Mouse (Mus musculus) liver, embryonic 11.5 days (tissue): ENCODE measurements around the gene Tanc2. TPM values are rescaled to one million over a fixed set of nuclear protein-coding genes. Genes with fewer than 3 reads are reported as not detected.

ENCODE experiments used
- ATAC-seq: fragments of 200-750 bp; cut with Nextera tagmentation; replicated peaks from 2 replicates; pipeline ENCODE4 v1.8.0; 2017; ENCODE audit warnings: moderate number of reproducible peaks, mild to moderate bottlenecking, moderate TSS enrichment, moderate library complexity; ENCODE audit not compliant: low FRiP score
- DNase-seq: peaks from one replicate; pipeline ENCODE4 v3.0.0-alpha.2; 2017; ENCODE audit warnings: low spot score
- H3K27ac ChIP-seq: fragments of 300-500 bp; sonication (generic); 2 replicates; pipeline ENCODE4 v1.5.1; 2014; ENCODE audit warnings: mild to moderate bottlenecking, low read depth, low read length, control low read depth
- H3K27me3 ChIP-seq: fragments of 300-500 bp; sonication (generic); replicated peaks from 2 replicates; pipeline ENCODE4 v1.6.1; 2014; ENCODE audit warnings: low read length, mixed read lengths; ENCODE audit not compliant: control insufficient read depth, insufficient read depth
- H3K36me3 ChIP-seq: fragments of 300-500 bp; sonication (generic); 2 replicates; pipeline ENCODE4 v1.6.1; 2014; ENCODE audit warnings: mild to moderate bottlenecking, low read length, moderate library complexity, mixed read lengths; ENCODE audit not compliant: control insufficient read depth, insufficient read depth
- H3K4me1 ChIP-seq: fragments of 300-500 bp; sonication (generic); replicated peaks from 2 replicates; pipeline ENCODE4 v1.6.1; 2014; ENCODE audit warnings: low read length, mixed read lengths; ENCODE audit not compliant: control insufficient read depth, insufficient read depth
- H3K4me2 ChIP-seq: fragments of 300-500 bp; sonication (generic); 2 replicates; pipeline ENCODE4 v1.6.1; 2014; ENCODE audit warnings: mild to moderate bottlenecking, control low read depth, moderate library complexity
- H3K4me3 ChIP-seq: fragments of 300-500 bp; sonication (generic); 2 replicates; pipeline ENCODE4 v1.5.1; 2014; ENCODE audit warnings: low read depth, low read length, control low read depth
- H3K9ac ChIP-seq: fragments of 300-500 bp; sonication (generic); 2 replicates; pipeline ENCODE4 v1.6.1; 2014; ENCODE audit warnings: low read depth, low read length, control low read depth
- H3K9me3 ChIP-seq: fragments of 300-500 bp; sonication (generic); 2 replicates; pipeline ENCODE4 v1.6.1; 2016; ENCODE audit warnings: low read length, inconsistent platforms, mixed read lengths; ENCODE audit not compliant: control insufficient read depth
- WGBS: fragments of 180-500 bp; shearing (Covaris S2); extraction: QIAGEN DNeasy Blood & Tissue Kit; methylation state at CpG from one replicate; pipeline ENCODE4 v1.1.7; 2014; 5-methylcytosine and 5-hydroxymethylcytosine counted together
- microRNA-seq: library from miRNA; unstranded; fragments of <30 nt; microRNA quantifications from one replicate; pipeline ENCODE4, GENCODE M21; 2017; ENCODE audit warnings: borderline number of aligned reads
- polyA plus RNA-seq: library from polyadenylated mRNA; unstranded; fragments of >200 nt; fragmentation: Nextera tagmentation; extraction: Ambion mirVana; gene quantifications from 2 replicates; pipeline ENCODE4 v1.2.1, GENCODE M21; 2014

Tanc2 gene
- polyA plus RNA-seq, 1 experiment from 2014 or later = 6.9 TPM

DNA sequence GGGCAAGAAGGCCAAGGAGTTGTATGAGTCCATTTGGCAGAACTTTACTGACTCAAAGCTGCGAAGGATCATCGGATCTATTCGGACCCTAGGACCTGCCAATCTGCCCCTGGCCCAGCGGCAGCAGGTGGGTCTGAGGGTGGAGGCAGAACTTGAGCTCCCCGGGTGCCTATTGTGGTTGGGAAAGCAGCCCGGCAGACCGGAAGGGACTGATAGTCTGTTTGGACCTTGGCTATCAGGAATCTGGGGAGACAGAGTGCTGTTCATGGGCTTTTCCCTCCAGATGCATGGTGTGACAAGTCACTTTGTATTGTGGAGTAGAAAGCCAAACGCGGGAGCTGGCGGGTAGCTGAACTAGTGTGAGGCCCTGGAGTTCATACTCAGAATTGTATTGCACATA is 379.2 kb downstream of the Tanc2 start:
- Histone ChIP-seq H3K27me3 (peaks cover 59% of the 10 kb centered on the region), H3K4me1 (peaks cover 5% of the 10 kb centered on the region; the same call in 1 of the 2 replicates), H3K9me3 (no peaks in the 10 kb centered on the region), H3K4me3 (no peak overlapping the region), H3K4me2 (no peak overlapping the region), H3K36me3 (no peaks in the 10 kb centered on the region), H3K9ac (no peak overlapping the region), H3K27ac (no peak overlapping the region)
- no peak for ATAC-seq
- WGBS = 45% methylated on average over 10 of the region's 10 CpGs
- DNase-seq = no peak

DNA sequence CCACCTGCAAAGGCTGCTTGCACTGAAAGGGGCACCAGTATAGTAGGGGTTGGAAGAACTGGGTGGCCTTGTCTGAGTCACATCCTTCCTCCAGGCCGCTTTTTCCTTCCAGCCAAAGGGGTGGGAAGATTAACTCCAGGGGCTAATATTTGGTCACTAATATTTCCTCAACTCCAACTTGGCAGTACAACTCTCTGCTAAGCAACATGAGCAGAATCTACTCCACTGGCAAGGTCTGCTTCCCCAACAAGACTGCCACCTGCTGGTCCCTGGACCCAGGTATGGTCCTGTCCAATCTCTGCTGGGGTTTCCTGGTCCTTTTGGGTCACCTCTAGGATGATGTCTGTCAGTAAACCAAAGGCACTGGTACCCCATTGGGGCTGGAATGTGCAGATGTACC is 379.7 kb downstream of the Tanc2 start:
- Histone ChIP-seq H3K27me3 (peaks cover 61% of the 10 kb centered on the region), H3K27ac (no peak overlapping the region), H3K9me3 (no peaks in the 10 kb centered on the region), H3K4me1 (peaks cover 5% of the 10 kb centered on the region; the same call in 1 of the 2 replicates), H3K9ac (no peak overlapping the region), H3K4me2 (no peak overlapping the region), H3K36me3 (no peaks in the 10 kb centered on the region), H3K4me3 (no peak overlapping the region)
- DNase-seq (no peak), ATAC-seq (no peak)
- 29% methylated on average over 1 of the region's 1 CpGs for WGBS

DNA sequence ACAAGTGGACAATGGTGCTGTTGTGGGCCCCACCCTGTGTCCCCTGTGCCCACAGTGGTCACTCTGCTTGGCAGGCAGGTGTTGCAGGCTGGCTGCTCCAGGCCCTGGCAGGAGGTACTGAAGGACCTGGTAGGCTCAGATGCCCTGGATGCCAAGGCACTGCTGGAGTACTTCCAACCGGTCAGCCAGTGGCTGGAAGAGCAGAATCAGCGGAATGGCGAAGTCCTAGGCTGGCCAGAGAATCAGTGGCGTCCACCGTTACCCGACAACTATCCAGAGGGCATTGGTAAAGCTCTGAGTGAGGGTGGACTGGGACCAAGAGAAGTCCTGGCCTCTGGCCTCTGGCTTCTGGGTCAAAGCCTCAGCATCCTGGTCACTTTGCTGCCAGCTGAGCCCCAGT is 384.8 kb downstream of the Tanc2 start:
- H3K27me3 ChIP-seq = peaks cover 28% of the 10 kb centered on the region
- 91% methylated on average over 6 of the region's 6 CpGs for WGBS

DNA sequence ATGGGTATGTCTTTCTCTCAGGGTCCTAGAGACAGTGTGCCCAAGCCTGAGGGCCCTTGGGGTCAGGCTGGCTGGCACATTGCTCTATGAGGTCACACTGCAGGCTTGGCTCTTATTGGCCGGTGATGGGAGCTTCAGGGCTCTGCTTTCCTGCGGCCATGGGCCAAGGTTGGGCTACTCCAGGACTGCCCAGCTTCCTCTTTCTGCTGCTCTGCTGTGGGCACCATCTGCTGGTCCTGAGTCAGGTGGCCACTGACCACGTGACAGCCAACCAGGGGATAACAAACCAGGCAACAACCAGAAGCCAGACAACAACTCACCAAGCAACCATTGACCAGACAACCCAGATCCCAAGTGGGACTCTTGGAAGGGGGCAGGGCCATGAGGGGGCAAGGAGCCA is 385.3 kb downstream of the Tanc2 start:
- no peak overlapping the region for H3K4me3 ChIP-seq
- H3K4me1 ChIP-seq = no peaks in the 10 kb centered on the region
- no peak overlapping the region for H3K4me2 ChIP-seq
- ATAC-seq = no peak
- H3K27ac ChIP-seq = no peak overlapping the region
- H3K9ac ChIP-seq = no peak overlapping the region
- no peaks in the 10 kb centered on the region for H3K9me3 ChIP-seq
- no peak for DNase-seq
- no peaks in the 10 kb centered on the region for H3K36me3 ChIP-seq
- peaks cover 23% of the 10 kb centered on the region for H3K27me3 ChIP-seq
- 62% methylated on average over 3 of the region's 3 CpGs for WGBS

More for the DNA sequence above, 384.8 kb downstream of the Tanc2 start:
- H3K4me3 ChIP-seq = no peak overlapping the region
- no peak overlapping the region for H3K4me2 ChIP-seq
- DNase-seq (no peak), ATAC-seq (no peak)
- H3K9me3 ChIP-seq = no peaks in the 10 kb centered on the region
- no peak overlapping the region for H3K27ac ChIP-seq
- no peaks in the 10 kb centered on the region for H3K36me3 ChIP-seq
- no peaks in the 10 kb centered on the region for H3K4me1 ChIP-seq
- H3K9ac ChIP-seq = no peak overlapping the region

DNA sequence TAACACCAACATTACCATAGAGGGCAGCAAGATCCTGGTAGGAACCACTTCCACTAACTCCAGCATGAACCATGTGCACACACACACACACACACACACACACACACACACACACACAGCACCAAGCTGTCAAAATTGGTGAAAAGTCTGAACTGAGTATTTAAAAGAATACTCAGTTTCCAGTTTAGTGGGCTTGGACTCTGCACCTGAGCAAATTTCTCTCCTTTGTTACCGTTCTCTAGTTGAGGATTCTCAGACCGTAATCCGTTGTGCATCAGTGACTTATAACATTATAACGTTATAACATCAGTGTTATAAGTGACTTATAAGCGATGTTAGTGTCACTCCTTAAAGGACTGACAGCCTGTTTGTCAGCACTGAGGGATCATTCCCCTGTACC is 385.9 kb downstream of the Tanc2 start:
- Histone ChIP-seq H3K4me2 (no peak overlapping the region), H3K36me3 (no peaks in the 10 kb centered on the region), H3K4me1 (no peaks in the 10 kb centered on the region), H3K27me3 (peaks cover 19% of the 10 kb centered on the region), H3K4me3 (no peak overlapping the region), H3K9ac (no peak overlapping the region), H3K9me3 (no peaks in the 10 kb centered on the region), H3K27ac (no peak overlapping the region)
- 83% methylated on average over 5 of the region's 5 CpGs for WGBS
- ATAC-seq = no peak
- no peak for DNase-seq

DNA sequence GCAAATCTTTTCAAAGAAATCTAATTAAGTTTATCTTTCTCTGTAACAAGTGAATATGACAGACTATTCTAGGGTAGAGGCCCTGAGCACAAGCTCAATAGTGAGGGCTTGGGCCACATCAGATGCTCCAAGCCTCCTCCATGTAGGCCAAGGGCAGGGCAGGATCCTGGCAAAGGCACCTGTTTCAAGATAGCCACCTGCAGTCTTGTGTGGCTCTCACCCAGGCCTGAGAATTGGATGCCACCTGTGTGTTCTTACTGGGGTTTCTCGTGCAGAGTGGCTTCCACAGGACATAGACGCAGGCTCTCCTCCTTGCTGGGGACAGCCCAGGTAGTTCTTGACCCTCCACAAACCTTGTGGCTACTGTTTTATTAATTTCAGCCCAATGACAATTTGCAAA is 388.4 kb downstream of the Tanc2 start:
- WGBS = 87% methylated on average over 2 of the region's 2 CpGs
- Histone ChIP-seq H3K4me2 (no peak overlapping the region), H3K27ac (no peak overlapping the region), H3K27me3 (peaks cover 11% of the 10 kb centered on the region), H3K4me1 (no peaks in the 10 kb centered on the region), H3K9ac (no peak overlapping the region), H3K36me3 (no peaks in the 10 kb centered on the region), H3K4me3 (no peak overlapping the region), H3K9me3 (no peaks in the 10 kb centered on the region)
- ATAC-seq (no peak), DNase-seq (no peak)

DNA sequence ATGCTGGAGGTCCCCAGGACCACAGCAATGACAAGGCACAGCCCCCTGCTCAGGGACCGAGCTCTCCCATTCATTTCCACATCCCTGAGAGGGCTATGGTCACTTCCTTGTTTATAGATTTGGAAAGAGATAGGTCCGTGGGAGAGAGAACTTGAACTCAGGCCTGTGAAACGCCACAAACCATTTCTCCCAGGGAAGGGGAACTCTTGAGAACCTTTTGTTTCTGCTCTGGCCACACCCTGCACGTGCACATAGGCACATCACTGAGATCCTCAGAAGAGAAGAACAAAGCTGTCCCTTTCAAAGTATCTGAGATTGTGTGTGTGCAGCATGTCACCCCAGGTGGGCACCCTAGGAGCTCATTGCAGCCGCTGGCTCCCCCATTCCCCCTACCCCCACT is 388.8 kb downstream of the Tanc2 start:
- peaks cover 9% of the 10 kb centered on the region for H3K27me3 ChIP-seq
- no peak overlapping the region for H3K9ac ChIP-seq
- ATAC-seq (no peak), DNase-seq (no peak)
- H3K4me2 ChIP-seq = no peak overlapping the region
- WGBS = 49% methylated on average over 5 of the region's 5 CpGs
- H3K4me3 ChIP-seq = no peak overlapping the region
- no peaks in the 10 kb centered on the region for H3K4me1 ChIP-seq
- H3K27ac ChIP-seq = no peak overlapping the region
- no peaks in the 10 kb centered on the region for H3K9me3 ChIP-seq
- H3K36me3 ChIP-seq = no peaks in the 10 kb centered on the region

Small RNA genes within 50 kb of the gene (microRNA-seq; reads per million reads assigned to microRNA genes)
- gene Gm23990 = not detected

Other genes starting within 250 kb of the Tanc2 start
- gene March10, start 133.3 kb upstream of the Tanc2 start, polyA plus RNA-seq = not detected in 2 replicates